Mouse (Mus musculus): Measurements from ENCODE around the gene Rplp1. TPM values are rescaled to one million over a fixed set of nuclear protein-coding genes. Genes with fewer than 3 reads are reported as not detected.

Gene Rplp1
- polyA plus RNA-seq, 1 experiment from 2014 or later = 840 TPM

Other genes starting within 250 kb of the Rplp1 start
- 104 and 106 TPM in 2 replicates for gene Kif23, start 32.2 kb upstream of the Rplp1 start, polyA plus RNA-seq (2016; fragmentation: Nextera tagmentation; extraction: Ambion mirVana)
- 0.47 and 0.56 TPM in 2 replicates for gene Paqr5, start 112.3 kb upstream of the Rplp1 start, polyA plus RNA-seq (2016; fragmentation: Nextera tagmentation; extraction: Ambion mirVana)
- 17.9 and 19.6 TPM in 2 replicates for gene Glce, start 208.1 kb upstream of the Rplp1 start, polyA plus RNA-seq (2016; fragmentation: Nextera tagmentation; extraction: Ambion mirVana)

All from forebrain, embryonic 12.5 days (tissue).